Comparison of ENCODE assay signal across 8 mouse cellular contexts in the genomic region with DNA sequence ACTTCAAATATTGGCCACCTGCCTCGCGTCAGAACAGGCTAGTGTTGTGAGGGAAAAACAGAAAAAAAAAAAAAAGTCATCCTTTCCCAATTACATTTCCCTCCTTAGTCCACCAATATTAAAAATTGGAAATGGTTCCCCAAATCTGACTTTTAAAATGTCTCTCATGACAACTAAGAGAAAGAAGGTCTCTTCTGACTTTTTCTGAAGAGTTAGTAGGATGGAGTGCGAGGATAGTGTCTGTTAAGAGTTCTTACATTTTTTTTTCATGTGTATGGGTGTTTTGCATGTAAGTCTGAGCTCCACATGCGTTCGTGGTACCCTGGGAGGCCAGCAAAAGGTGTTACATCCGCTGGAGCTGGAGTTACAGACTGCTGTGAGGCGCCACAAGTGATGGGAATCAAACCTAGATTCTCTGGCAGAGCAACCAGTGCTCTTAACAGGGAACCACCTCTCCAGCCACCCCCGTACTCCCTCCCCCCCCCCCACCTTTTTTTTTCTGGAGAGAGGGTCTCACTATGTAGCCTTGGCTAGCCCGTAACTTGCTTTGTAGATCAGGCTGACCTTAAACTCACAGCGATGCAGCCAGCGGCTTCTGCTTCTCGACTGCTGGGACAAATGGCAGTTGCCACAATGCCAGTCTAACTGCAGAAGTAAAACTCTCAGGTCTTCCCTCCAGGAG. TPM values are rescaled to one million over a fixed set of nuclear protein-coding genes. Genes with fewer than 3 reads are reported as not detected.
DNase-seq lines count a peak whose midpoint lies in the region; ATAC-seq lines count a peak whose summit lies in the region.

No protein-coding gene starts in this region.

- H3K4me1 ChIP-seq in megakaryocyte, embryonic 14.5 days = peaks cover 39% of the 10 kb centered on the region
- peaks cover 34% of the 10 kb centered on the region for H3K4me1 ChIP-seq in heart, embryonic 13.5 days
- H3K4me1 ChIP-seq in neural tube, embryonic 14.5 days (ENCODE audit: control insufficient read depth, insufficient read depth, low read length) = peaks cover 14% of the 10 kb centered on the region

- H3K9me3 ChIP-seq in megakaryocyte, embryonic 14.5 days = no peaks in the 10 kb centered on the region
- no peaks in the 10 kb centered on the region for H3K9me3 ChIP-seq in heart, embryonic 13.5 days
- no peaks in the 10 kb centered on the region for H3K9me3 ChIP-seq in neural tube, embryonic 14.5 days (ENCODE audit: control insufficient read depth, low read length)

- peaks cover 24% of the 10 kb centered on the region for H3K36me3 ChIP-seq in megakaryocyte, embryonic 14.5 days (replicated peaks; ENCODE audit: low read length)
- peaks cover 19% of the 10 kb centered on the region for H3K36me3 ChIP-seq in heart, embryonic 13.5 days
- peaks cover 5% of the 10 kb centered on the region; the same call in 1 of the 2 replicates for H3K36me3 ChIP-seq in neural tube, embryonic 14.5 days (ENCODE audit: control insufficient read depth, insufficient read depth, low read length)

- H3K27ac ChIP-seq in heart, embryonic 13.5 days (replicated peaks) = peak overlapping the region; percentile 88
- peak overlapping the region; percentile 92 for H3K27ac ChIP-seq in neural tube, embryonic 14.5 days (ENCODE audit: low read depth, low read length)

- under 1% methylated on average over 12 of the region's 12 CpGs for WGBS in heart, embryonic 13.5 days
- WGBS in neural tube, embryonic 14.5 days = under 1% methylated on average over 12 of the region's 12 CpGs

- H3K27me3 ChIP-seq in megakaryocyte, embryonic 14.5 days (replicated peaks) = no peaks in the 10 kb centered on the region
- H3K27me3 ChIP-seq in heart, embryonic 13.5 days (replicated peaks) = no peaks in the 10 kb centered on the region
- no peaks in the 10 kb centered on the region for H3K27me3 ChIP-seq in neural tube, embryonic 14.5 days (ENCODE audit: control insufficient read depth, insufficient read depth, low read length)

- H3K9ac ChIP-seq in heart, embryonic 13.5 days = peak overlapping the region; percentile 96
- H3K9ac ChIP-seq in neural tube, embryonic 14.5 days (replicated peaks; ENCODE audit: low read depth, low read length) = peak overlapping the region; percentile 80

- peak; percentile 18 for DNase-seq in c-Kit-positive CD71-negative TER-119-negative erythroid progenitor cells, embryonic 14.5 days (ENCODE audit: low read depth)
- peak; percentile 51 for DNase-seq in liver
- DNase-seq in right cerebral cortex, postnatal 25 days = no peak
- no peak for DNase-seq in urinary bladder, postnatal 25 days (ENCODE audit: low spot score)

- peak overlapping the region; percentile 99 for H3K4me2 ChIP-seq in heart, embryonic 13.5 days
- H3K4me2 ChIP-seq in neural tube, embryonic 14.5 days (ENCODE audit: low read depth, low read length) = peak overlapping the region; percentile 84

- ATAC-seq in megakaryocyte, adult 5-6 weeks (ENCODE audit: poor library complexity, severe bottlenecking) = no peak
- no peak for ATAC-seq in heart, embryonic 13.5 days (ENCODE audit: extremely low read depth, insufficient number of reproducible peaks, low FRiP score, low TSS enrichment)
- no peak for ATAC-seq in neural tube, embryonic 14.5 days (ENCODE audit: low read depth)

- peak overlapping the region; percentile 97 for H3K4me3 ChIP-seq in megakaryocyte, embryonic 14.5 days (replicated peaks)
- peak overlapping the region; percentile 97 for H3K4me3 ChIP-seq in heart, embryonic 13.5 days
- peak overlapping the region; percentile 86 for H3K4me3 ChIP-seq in neural tube, embryonic 14.5 days (ENCODE audit: low read depth, low read length)

RNA-seq across cellular contexts. Expression of a gene that starts 0.8 kb away (rescaled TPM):
- 18.1 and 19.1 TPM in 2 replicates for polyA plus RNA-seq in megakaryocyte, embryonic 14.5 days (2012; ENCODE audit: insufficient read depth, low replicate concordance)
- total RNA-seq in megakaryocyte, adult 5-6 weeks (2015) = 17.9 and 25.9 TPM in 2 replicates
- total RNA-seq in megakaryocyte, adult 5-6 weeks (2017) = 22.6 and 23.6 TPM in 2 replicates
- 7.7 and 8.2 TPM in 2 replicates for polyA plus RNA-seq in heart, embryonic 13.5 days (2015; fragmentation: Nextera tagmentation; extraction: Ambion mirVana)
- 55.8 and 59.4 TPM in 2 replicates for polyA plus RNA-seq in neural tube, embryonic 14.5 days (2014; fragmentation: Nextera tagmentation; extraction: Ambion mirVana)

RNA-seq across cellular contexts. Expression of a gene that starts 1.3 kb away (rescaled TPM):
- polyA plus RNA-seq in megakaryocyte, embryonic 14.5 days (2012; ENCODE audit: insufficient read depth, low replicate concordance) = 13.2 and 82.5 TPM in 2 replicates
- 39.6 and 44.1 TPM in 2 replicates for total RNA-seq in megakaryocyte, adult 5-6 weeks (2015)
- 18.2 and 23.3 TPM in 2 replicates for total RNA-seq in megakaryocyte, adult 5-6 weeks (2017)
- 44.1 and 46.1 TPM in 2 replicates for polyA plus RNA-seq in heart, embryonic 13.5 days (2015; fragmentation: Nextera tagmentation; extraction: Ambion mirVana)
- 56.8 and 60.3 TPM in 2 replicates for polyA plus RNA-seq in neural tube, embryonic 14.5 days (2014; fragmentation: Nextera tagmentation; extraction: Ambion mirVana)

RNA-seq across cellular contexts. Expression of a gene that starts 52.1 kb away (rescaled TPM):
- 3.2 and 12.1 TPM in 2 replicates for polyA plus RNA-seq in megakaryocyte, embryonic 14.5 days (2012; ENCODE audit: insufficient read depth, low replicate concordance)
- total RNA-seq in megakaryocyte, adult 5-6 weeks (2015) = 2.6 and 3.5 TPM in 2 replicates
- 3.0 and 3.1 TPM in 2 replicates for total RNA-seq in megakaryocyte, adult 5-6 weeks (2017)
- polyA plus RNA-seq in heart, embryonic 13.5 days (2015; fragmentation: Nextera tagmentation; extraction: Ambion mirVana) = 3.1 TPM in 2 replicates
- 7.3 and 9.0 TPM in 2 replicates for polyA plus RNA-seq in neural tube, embryonic 14.5 days (2014; fragmentation: Nextera tagmentation; extraction: Ambion mirVana)

Comparison
In these comparisons a context has a peak if more than half of its experiments do, and no peak if none do; other contexts are left out.
1. DNase-seq: peak in c-Kit-positive CD71-negative TER-119-negative erythroid progenitor cells, embryonic 14.5 days (single experiment) and liver (single experiment); none in right cerebral cortex, postnatal 25 days (single experiment) and urinary bladder, postnatal 25 days (single experiment).
2. Peak in every context shown above with its lines, with median percentiles within 50 percentile points of each other: H3K4me3 ChIP-seq.